Mouse (Mus musculus) heart, postnatal 10 days (tissue): Measurements from ENCODE around the gene Sucla2. TPM values are rescaled to one million over a fixed set of nuclear protein-coding genes. Genes with fewer than 3 reads are reported as not detected.

Experiments
- DNase-seq, 2 experiments: peaks; one replicate each; pipeline ENCODE4 v3.0.0; 2021
- intact Hi-C: fragments of 180-260 bp; cut with DNase I; formaldehyde crosslinking; loops from one replicate; pipeline ENCODE4 v1.15.1; 2025
- total RNA-seq, 2 experiments: library from RNA; stranded (reverse); gene quantifications; 2 replicates each; pipeline ENCODE4 v1.2.3; 2021

Gene Sucla2
- total RNA-seq = 100 to 1,000 TPM; 581 to 631 TPM

- intact Hi-C loops = loop anchor here (10.0 kb wide), 1 partner anchor 1190 kb away; no protein-coding TSS in a partner anchor
Measured at GRCm38 (mm10) chr14:73524766-73525448, at the start of gene Sucla2. Gene Sucla2 (plus strand): TSS chr14:73525319.

GRCm38 (mm10) chr14:73475506-73475905, 49.6 kb upstream of the Sucla2 start:
- DNase-seq = peak; percentile 44 to 48

More at GRCm38 (mm10) chr14:73524766-73525448, at the start of gene Sucla2:
- DNase-seq = peak; percentile 96 to 97

GRCm38 (mm10) chr14:73476361-73476934, 48.7 kb upstream of the Sucla2 start:
- intact Hi-C loops = loop anchor here (5.0 kb wide), 2 partner anchors 174 to 369 kb away; no protein-coding TSS in a partner anchor
- DNase-seq = peak in 1 of 2 experiments; percentile 19

More at GRCm38 (mm10) chr14:73475506-73475905, 49.6 kb upstream of the Sucla2 start:
- intact Hi-C loops = loop anchor here (2.0 to 5.0 kb wide), 3 partner anchors 153 to 368 kb away; no protein-coding TSS in a partner anchor

GRCm38 (mm10) chr14:73477077-73477476, 48.0 kb upstream of the Sucla2 start:
- intact Hi-C loops = loop anchor here (5.0 kb wide), 2 partner anchors 175 to 370 kb away; no protein-coding TSS in a partner anchor
- no peak for DNase-seq

- no peak for DNase-seq
- intact Hi-C loops = loop anchor here (5.0 kb wide), 2 partner anchors 176 to 371 kb away; no protein-coding TSS in a partner anchor
Measured at GRCm38 (mm10) chr14:73478321-73478720, 46.8 kb upstream of the Sucla2 start.

- no peak for DNase-seq
- intact Hi-C loops = loop anchor here (2.0 to 5.0 kb wide), 3 partner anchors 23 to 372 kb away; no protein-coding TSS in a partner anchor
Measured at GRCm38 (mm10) chr14:73479771-73480170, 45.3 kb upstream of the Sucla2 start.

GRCm38 (mm10) chr14:73483516-73484229, 41.4 kb upstream of the Sucla2 start:
- no peak for DNase-seq
- intact Hi-C loops = no loop called here

GRCm38 (mm10) chr14:73484366-73485110, 40.6 kb upstream of the Sucla2 start:
- no peak for DNase-seq
- intact Hi-C loops = no loop called here

- DNase-seq = peak in 1 of 2 experiments; percentile 25
- intact Hi-C loops = no loop called here
Measured at GRCm38 (mm10) chr14:73486641-73487040, 38.5 kb upstream of the Sucla2 start.

GRCm38 (mm10) chr14:73493356-73493755, 31.8 kb upstream of the Sucla2 start:
- no peak for DNase-seq
- intact Hi-C loops = no loop called here

- no peak for DNase-seq
- intact Hi-C loops = no loop called here
Measured at GRCm38 (mm10) chr14:73494122-73494521, 31.0 kb upstream of the Sucla2 start.

GRCm38 (mm10) chr14:73495753-73496152, 29.4 kb upstream of the Sucla2 start:
- peak; percentile 17 to 48 for DNase-seq
- intact Hi-C loops = no loop called here

- intact Hi-C loops = no loop called here
Measured at GRCm38 (mm10) chr14:73501283-73501682, 23.8 kb upstream of the Sucla2 start.

GRCm38 (mm10) chr14:73501721-73502120, 23.4 kb upstream of the Sucla2 start:
- no peak for DNase-seq
- intact Hi-C loops = loop anchor here (2.0 kb wide), 1 partner anchor 21 kb away; no protein-coding TSS in a partner anchor

More at GRCm38 (mm10) chr14:73501283-73501682, 23.8 kb upstream of the Sucla2 start:
- DNase-seq = no peak

- intact Hi-C loops = loop anchor here (2.0 kb wide), 1 partner anchor 22 kb away; no protein-coding TSS in a partner anchor
- DNase-seq = peak; percentile 48 to 55
Measured at GRCm38 (mm10) chr14:73502591-73503184, 22.4 kb upstream of the Sucla2 start.

- peak in 1 of 2 experiments; percentile 13 for DNase-seq
- intact Hi-C loops = loop anchor here (2.0 kb wide), 1 partner anchor 23 kb away; no protein-coding TSS in a partner anchor
Measured at GRCm38 (mm10) chr14:73503237-73503933, 21.7 kb upstream of the Sucla2 start.

GRCm38 (mm10) chr14:73506283-73506682, 18.8 kb upstream of the Sucla2 start:
- intact Hi-C loops = no loop called here
- DNase-seq = peak in 1 of 2 experiments; percentile 25

GRCm38 (mm10) chr14:73507200-73507599, 17.9 kb upstream of the Sucla2 start:
- DNase-seq = no peak
- intact Hi-C loops = no loop called here
